Mouse (Mus musculus) macrophage (primary cell): ENCODE results near the gene Npr3. TPM values are rescaled to one million over a fixed set of nuclear protein-coding genes. Genes with fewer than 3 reads are reported as not detected.

ENCODE experiments used
- polyA plus RNA-seq: library from polyadenylated mRNA; stranded (reverse); fragments of 250-400 nt; gene quantifications from 3 replicates; pipeline ENCODE4 v1.2.4, GENCODE M21; 2018; ENCODE audit warnings: inconsistent platforms

The Npr3 gene
- polyA plus RNA-seq, 1 experiment from 2014 or later = not detected

Other genes starting within 250 kb of the Npr3 start
- 191 to 248 TPM (median 217 TPM) in 3 replicates for gene Sub1, start 89.7 kb upstream of the Npr3 start, polyA plus RNA-seq
- gene Zfr, start 210.5 kb upstream of the Npr3 start, polyA plus RNA-seq = 54.2 to 99.0 TPM (median 55.8 TPM) in 3 replicates